Comparison of ENCODE assay signal across 8 mouse cellular contexts in genomic region chr10:94147391-94147755, GRCm38 (mm10). TPM values are rescaled to one million over a fixed set of nuclear protein-coding genes. Genes with fewer than 3 reads are reported as not detected.
DNase-seq lines count a peak whose midpoint lies in the region; ATAC-seq lines count a peak whose summit lies in the region.

No protein-coding gene starts in this region.

- peak overlapping the region; percentile 89 for H3K4me3 ChIP-seq in lung, embryonic 16.5 days (ENCODE audit: low read length)
- H3K4me3 ChIP-seq in embryonic facial prominence, embryonic 14.5 days (ENCODE audit: low read depth, low read length) = peak overlapping the region; percentile 93
- peak overlapping the region; percentile 82 for H3K4me3 ChIP-seq in limb, embryonic 13.5 days
- H3K4me3 ChIP-seq in stomach, embryonic 14.5 days (ENCODE audit: low read depth, low read length) = peak overlapping the region; percentile 90

- WGBS in lung, embryonic 16.5 days = 6% methylated on average over 8 of the region's 8 CpGs
- 13% methylated on average over 8 of the region's 8 CpGs for WGBS in embryonic facial prominence, embryonic 14.5 days
- 11% methylated on average over 8 of the region's 8 CpGs for WGBS in limb, embryonic 13.5 days
- WGBS in stomach, embryonic 14.5 days = 10% methylated on average over 8 of the region's 8 CpGs

- H3K9me3 ChIP-seq in lung, embryonic 16.5 days (ENCODE audit: control insufficient read depth, low read length) = no peaks in the 10 kb centered on the region
- no peaks in the 10 kb centered on the region for H3K9me3 ChIP-seq in embryonic facial prominence, embryonic 14.5 days (ENCODE audit: control insufficient read depth, low read length)
- no peaks in the 10 kb centered on the region for H3K9me3 ChIP-seq in limb, embryonic 13.5 days
- H3K9me3 ChIP-seq in stomach, embryonic 14.5 days (ENCODE audit: control insufficient read depth, low read depth, low read length) = no peaks in the 10 kb centered on the region

- peaks cover 17% of the 10 kb centered on the region for H3K4me1 ChIP-seq in lung, embryonic 16.5 days (replicated peaks; ENCODE audit: control insufficient read depth, insufficient read depth, low read length)
- H3K4me1 ChIP-seq in embryonic facial prominence, embryonic 14.5 days (ENCODE audit: control insufficient read depth, insufficient read depth, low read length) = peaks cover 15% of the 10 kb centered on the region
- H3K4me1 ChIP-seq in limb, embryonic 13.5 days = peaks cover 29% of the 10 kb centered on the region
- H3K4me1 ChIP-seq in stomach, embryonic 14.5 days (ENCODE audit: control insufficient read depth, insufficient read depth, low read length) = peaks cover 14% of the 10 kb centered on the region; the same call in 1 of the 2 replicates

- H3K27ac ChIP-seq in lung, embryonic 16.5 days (ENCODE audit: low read length) = peak overlapping the region; percentile 96
- peak overlapping the region; percentile 89 for H3K27ac ChIP-seq in embryonic facial prominence, embryonic 14.5 days (replicated peaks; ENCODE audit: low read depth, low read length)
- peak overlapping the region; percentile 76; the same call in 1 of the 2 replicates for H3K27ac ChIP-seq in limb, embryonic 13.5 days
- H3K27ac ChIP-seq in stomach, embryonic 14.5 days (ENCODE audit: low read length) = peak overlapping the region; percentile 97; the same call in 1 of the 2 replicates

- H3K27me3 ChIP-seq in lung, embryonic 16.5 days (ENCODE audit: control insufficient read depth, insufficient read depth, low read depth, low read length) = no peaks in the 10 kb centered on the region
- H3K27me3 ChIP-seq in embryonic facial prominence, embryonic 14.5 days (replicated peaks; ENCODE audit: control insufficient read depth, insufficient read depth, low read length) = no peaks in the 10 kb centered on the region
- no peaks in the 10 kb centered on the region for H3K27me3 ChIP-seq in limb, embryonic 13.5 days
- no peaks in the 10 kb centered on the region for H3K27me3 ChIP-seq in stomach, embryonic 14.5 days (ENCODE audit: control insufficient read depth, insufficient read depth, low read length)

- peak overlapping the region; percentile 95 for H3K9ac ChIP-seq in lung, embryonic 16.5 days (ENCODE audit: low read length)
- H3K9ac ChIP-seq in embryonic facial prominence, embryonic 14.5 days (ENCODE audit: low read depth, low read length) = peak overlapping the region; percentile 94
- peak overlapping the region; percentile 95; the same call in 1 of the 2 replicates for H3K9ac ChIP-seq in limb, embryonic 13.5 days
- H3K9ac ChIP-seq in stomach, embryonic 14.5 days (replicated peaks; ENCODE audit: low read depth, low read length) = no peak overlapping the region

- no peak for DNase-seq in lung, postnatal 25 days (ENCODE audit: low spot score)
- peak; percentile 70 for DNase-seq in embryonic facial prominence, embryonic 14.5 days (ENCODE audit: low spot score)
- DNase-seq in ovary, postnatal 10 days (ENCODE audit: low spot score) = no peak
- no peak for DNase-seq in natural killer cell, adult 2 months (ENCODE audit: low spot score in 2 of 2)
- DNase-seq in thymus, postnatal 4 days = no peak

- no peaks in the 10 kb centered on the region for H3K36me3 ChIP-seq in lung, embryonic 16.5 days (ENCODE audit: control insufficient read depth, insufficient read depth, low read length)
- H3K36me3 ChIP-seq in embryonic facial prominence, embryonic 14.5 days (ENCODE audit: control insufficient read depth, insufficient read depth, low read length) = no peaks in the 10 kb centered on the region
- H3K36me3 ChIP-seq in limb, embryonic 13.5 days = no peaks in the 10 kb centered on the region
- H3K36me3 ChIP-seq in stomach, embryonic 14.5 days (ENCODE audit: control insufficient read depth, insufficient read depth, low read length) = no peaks in the 10 kb centered on the region

- peak; percentile 34; the same call in 1 of the 2 replicates for ATAC-seq in lung, embryonic 16.5 days (ENCODE audit: low read depth)
- peak; percentile 5; the same call in 1 of the 2 replicates for ATAC-seq in embryonic facial prominence, embryonic 14.5 days (ENCODE audit: low read depth)
- ATAC-seq in limb, embryonic 13.5 days (ENCODE audit: low FRiP score, low read depth) = no peak
- ATAC-seq in stomach, embryonic 14.5 days (ENCODE audit: insufficient number of reproducible peaks, insufficient read depth, low FRiP score, low read depth) = no peak

- H3K4me2 ChIP-seq in lung, embryonic 16.5 days (ENCODE audit: low read depth, low read length) = peak overlapping the region; percentile 71
- H3K4me2 ChIP-seq in embryonic facial prominence, embryonic 14.5 days (ENCODE audit: low read depth, low read length) = peak overlapping the region; percentile 73
- H3K4me2 ChIP-seq in limb, embryonic 13.5 days (replicated peaks) = peak overlapping the region; percentile 66
- peak overlapping the region; percentile 54 for H3K4me2 ChIP-seq in stomach, embryonic 14.5 days (replicated peaks; ENCODE audit: low read depth, low read length)

RNA-seq across cellular contexts. Expression of gene Nr2c1, which starts 0.5 kb away (rescaled TPM):
- polyA plus RNA-seq in lung, embryonic 16.5 days (2015; fragmentation: Nextera tagmentation; extraction: Ambion mirVana) = 9.3 and 9.8 TPM in 2 replicates
- polyA plus RNA-seq in embryonic facial prominence, embryonic 14.5 days (2014; fragmentation: Nextera tagmentation; extraction: Ambion mirVana) = 8.6 and 9.1 TPM in 2 replicates
- polyA plus RNA-seq in limb, embryonic 13.5 days (2015; fragmentation: Nextera tagmentation; extraction: Ambion mirVana) = 9.9 and 10.0 TPM in 2 replicates
- 12.7 and 13.0 TPM in 2 replicates for polyA plus RNA-seq in stomach, embryonic 14.5 days (2014; fragmentation: Nextera tagmentation; extraction: Ambion mirVana)

RNA-seq across cellular contexts. Expression of gene Ndufa12, which starts 51.1 kb away (rescaled TPM):
- polyA plus RNA-seq in lung, embryonic 16.5 days (2015; fragmentation: Nextera tagmentation; extraction: Ambion mirVana) = 294 and 308 TPM in 2 replicates
- polyA plus RNA-seq in embryonic facial prominence, embryonic 14.5 days (2014; fragmentation: Nextera tagmentation; extraction: Ambion mirVana) = 357 and 366 TPM in 2 replicates
- polyA plus RNA-seq in limb, embryonic 13.5 days (2015; fragmentation: Nextera tagmentation; extraction: Ambion mirVana) = 306 and 316 TPM in 2 replicates
- polyA plus RNA-seq in stomach, embryonic 14.5 days (2014; fragmentation: Nextera tagmentation; extraction: Ambion mirVana) = 412 and 430 TPM in 2 replicates

Comparison
In these comparisons a context has a peak if more than half of its experiments do, and no peak if none do; other contexts are left out.
1. ATAC-seq: peak in lung, embryonic 16.5 days (single experiment) and embryonic facial prominence, embryonic 14.5 days (single experiment); none in limb, embryonic 13.5 days (single experiment) and stomach, embryonic 14.5 days (single experiment).
2. Peak in every context shown above with its lines, with median percentiles within 50 percentile points of each other: H3K27ac ChIP-seq, H3K4me2 ChIP-seq and H3K4me3 ChIP-seq.